Mouse (Mus musculus) CD8-positive naive resting alpha-beta T cell, adult 2 months (primary cell): ENCODE data around the gene Vcl.

Experiments used
- DNase-seq, 2 experiments: peaks; one replicate each; pipeline ENCODE4 v3.0.0; 2022; ENCODE audit warnings: low read depth in 2 of 2, low spot score in 2 of 2

Vcl gene

DNA sequence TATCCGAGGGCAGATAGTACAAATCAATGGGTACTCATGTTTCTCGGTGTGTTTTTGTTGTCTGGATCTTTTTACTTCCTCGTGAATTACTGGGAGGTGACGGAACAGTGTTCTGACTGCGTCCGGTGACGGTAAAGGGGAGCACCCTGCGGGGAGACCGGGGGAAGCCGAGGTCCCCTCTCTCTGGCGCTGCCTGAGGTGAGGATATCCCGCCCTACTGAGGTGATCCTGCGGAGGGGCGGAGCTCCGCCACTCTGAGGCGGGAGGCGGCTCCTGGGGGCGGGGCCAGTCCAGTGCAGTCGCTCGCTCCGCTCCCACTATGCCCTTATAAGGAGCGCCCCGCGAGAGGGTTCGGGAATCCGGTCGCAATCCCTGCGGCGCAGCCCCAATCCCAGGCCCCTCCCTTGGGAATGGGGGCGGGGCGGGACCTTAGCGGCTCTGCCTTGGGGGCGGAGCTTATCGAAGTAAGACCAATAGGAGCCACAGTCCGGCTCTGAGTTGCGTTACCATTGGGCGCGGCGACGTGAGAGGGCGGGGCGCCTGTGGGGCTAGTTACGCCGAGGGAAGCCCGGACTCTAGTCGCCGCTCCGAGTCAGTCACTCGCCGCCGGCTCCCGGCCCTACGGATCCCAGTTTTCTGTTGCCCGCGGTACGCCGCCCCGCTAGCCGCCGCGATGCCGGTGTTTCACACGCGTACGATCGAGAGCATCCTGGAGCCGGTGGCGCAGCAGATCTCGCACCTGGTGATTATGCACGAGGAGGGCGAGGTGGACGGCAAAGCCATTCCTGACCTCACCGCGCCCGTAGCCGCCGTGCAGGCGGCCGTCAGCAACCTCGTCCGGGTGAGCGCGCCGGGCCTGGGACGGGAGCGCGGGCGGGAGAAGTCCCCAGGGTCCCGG lies at the start of gene Vcl:
Vcl (plus strand) TSS at position 551 of the 898 bp plus-strand sequence.
- peak; percentile 80 to 90 for DNase-seq

DNA sequence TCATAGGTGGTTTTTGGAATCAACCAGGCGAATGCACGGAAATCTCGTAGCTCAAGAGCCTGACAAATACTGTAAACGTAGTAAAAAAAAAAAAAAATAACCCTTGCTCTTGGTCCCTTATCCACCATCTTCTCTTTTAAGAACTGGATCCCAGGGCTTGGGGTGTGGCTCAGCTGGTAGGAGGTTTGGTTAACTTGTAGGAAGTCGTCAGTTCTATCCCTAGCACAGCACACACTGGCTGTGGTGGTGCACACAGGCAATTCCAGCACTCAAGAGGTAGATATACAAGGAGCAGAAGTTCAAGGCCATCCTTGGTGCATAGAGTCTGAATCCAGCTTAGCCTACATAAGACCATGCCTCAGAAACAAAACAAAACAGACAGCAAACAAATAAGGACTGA lies 44.5 kb upstream of the Vcl start:
- DNase-seq, result no peak

DNA sequence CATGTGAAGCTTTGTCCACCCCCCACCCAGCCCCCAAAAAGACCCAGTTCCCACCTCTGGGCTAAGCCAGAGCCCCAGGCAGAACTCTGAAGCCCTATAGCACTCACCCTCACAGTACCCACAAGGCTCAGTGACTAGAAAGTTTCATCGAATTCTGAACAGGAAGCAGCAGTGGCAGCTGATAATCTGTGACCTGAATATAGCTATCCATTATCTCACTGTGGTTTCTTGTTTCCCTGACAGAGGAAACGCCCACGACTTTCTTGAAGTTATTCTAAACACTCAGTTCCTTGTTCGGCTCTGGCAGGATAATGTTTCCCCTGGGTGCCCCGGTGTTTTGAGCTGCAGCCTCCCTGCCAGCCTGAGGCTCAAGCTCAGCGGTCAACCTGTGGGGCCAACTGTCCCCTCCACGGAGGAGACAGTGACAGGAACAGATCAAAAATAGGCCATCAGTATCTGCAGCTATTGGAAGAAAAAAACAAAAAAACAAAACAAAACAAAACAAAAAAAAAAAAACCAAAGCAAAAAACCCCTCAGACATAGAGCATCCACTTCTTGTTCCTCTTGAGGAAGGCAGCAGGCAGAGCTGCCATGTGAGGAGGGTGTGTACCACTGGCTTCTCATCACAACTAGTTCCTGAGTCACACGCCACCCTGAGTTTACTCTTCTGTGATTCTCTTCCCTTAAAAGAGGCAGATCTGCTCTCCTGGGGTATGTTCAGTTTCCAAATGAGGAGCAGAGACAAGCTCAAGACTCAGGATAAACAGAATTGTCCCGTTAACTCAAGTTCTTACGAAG lies 43.9 kb upstream of the Vcl start:
- peak; percentile 28 to 49 for DNase-seq

DNA sequence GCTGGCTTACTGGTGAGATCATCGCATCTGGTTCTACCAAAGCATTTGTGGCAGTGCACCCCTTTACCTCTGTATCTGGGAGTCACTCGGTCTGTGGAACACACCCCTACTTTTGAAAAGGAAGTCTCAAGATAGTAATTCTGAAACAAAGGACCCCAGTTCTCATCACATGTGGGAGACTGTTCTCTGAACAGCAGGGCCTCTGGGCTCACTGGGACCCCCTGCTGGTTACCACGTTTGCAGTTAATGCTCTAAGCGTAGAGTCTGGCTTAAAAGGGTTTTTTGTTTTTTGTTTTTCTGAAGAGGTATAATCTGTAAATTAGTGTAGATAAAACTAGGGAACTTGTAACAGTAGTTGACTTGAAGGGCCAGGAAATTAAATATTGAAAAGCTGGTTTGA lies 42.9 kb upstream of the Vcl start:
- peak; percentile 55 to 78 for DNase-seq

DNA sequence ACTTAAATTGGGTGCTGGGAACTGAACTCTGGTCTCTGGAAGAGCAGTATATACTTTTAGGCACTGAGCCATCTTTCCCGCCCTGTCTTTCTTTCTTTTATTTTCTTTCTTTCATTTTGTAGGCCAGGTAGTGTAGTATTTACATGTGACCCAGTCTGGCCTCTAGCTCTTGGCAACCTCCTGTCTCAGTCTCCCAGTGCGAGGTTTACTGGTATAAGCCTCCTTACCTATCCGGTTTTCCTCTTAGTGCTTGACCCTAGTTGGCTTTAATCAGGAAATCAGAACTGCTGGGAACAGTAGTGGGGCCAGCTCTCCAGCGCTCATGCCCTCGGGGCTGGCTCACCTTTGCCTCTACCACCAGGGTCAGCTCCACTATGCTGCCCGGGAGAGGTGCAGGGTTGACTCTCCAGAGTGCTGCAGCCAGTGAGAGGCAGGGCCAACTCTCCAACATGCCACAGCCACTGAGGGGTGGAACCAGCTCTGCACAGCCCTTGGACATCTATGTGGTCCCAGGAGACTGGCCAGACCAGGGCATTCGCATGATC lies 41.6 kb upstream of the Vcl start:
- DNase-seq, result no peak

DNA sequence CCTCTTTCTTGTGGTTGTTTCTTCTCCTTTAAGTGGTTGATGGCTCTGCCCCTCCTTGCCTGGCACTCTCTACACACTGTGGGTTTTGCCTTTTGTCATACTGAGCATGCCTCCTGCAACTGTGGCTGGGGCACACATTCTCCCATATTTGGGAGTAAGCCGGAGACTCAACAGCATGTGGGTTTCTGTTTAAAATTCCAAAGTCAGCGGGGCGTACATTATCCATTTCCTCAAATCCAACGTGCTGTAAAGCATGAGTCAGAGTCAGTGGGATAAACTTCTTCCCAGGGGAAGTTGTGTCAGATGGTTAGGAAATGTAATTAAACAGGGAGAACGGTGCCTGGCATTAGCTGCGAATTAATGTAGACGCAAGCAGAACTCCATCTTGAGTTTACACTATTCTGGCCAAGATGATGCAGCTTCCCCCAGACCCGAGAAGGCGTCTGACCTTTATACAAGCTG lies 37.2 kb upstream of the Vcl start:
- no peak for DNase-seq

DNA sequence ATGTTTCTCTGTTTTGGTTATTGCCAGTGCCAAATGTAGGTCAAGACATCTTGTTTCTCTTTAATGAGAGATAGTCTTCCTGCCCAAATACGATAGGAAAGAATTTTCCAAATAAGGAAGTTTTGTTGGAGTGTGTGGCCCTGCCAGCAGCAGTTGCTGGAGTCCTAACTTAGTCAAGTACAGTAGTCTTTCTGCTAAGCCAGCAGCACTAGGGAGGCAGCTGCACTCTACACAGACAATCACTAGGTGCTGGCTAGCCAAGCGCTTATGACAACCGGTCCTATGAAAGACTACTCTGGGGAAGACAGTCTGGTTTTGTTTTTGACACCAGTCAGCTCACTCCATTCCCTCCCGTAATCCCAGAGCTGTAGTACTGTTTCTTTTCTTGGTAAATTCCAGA lies 35.4 kb upstream of the Vcl start:
- DNase-seq, result no peak

DNA sequence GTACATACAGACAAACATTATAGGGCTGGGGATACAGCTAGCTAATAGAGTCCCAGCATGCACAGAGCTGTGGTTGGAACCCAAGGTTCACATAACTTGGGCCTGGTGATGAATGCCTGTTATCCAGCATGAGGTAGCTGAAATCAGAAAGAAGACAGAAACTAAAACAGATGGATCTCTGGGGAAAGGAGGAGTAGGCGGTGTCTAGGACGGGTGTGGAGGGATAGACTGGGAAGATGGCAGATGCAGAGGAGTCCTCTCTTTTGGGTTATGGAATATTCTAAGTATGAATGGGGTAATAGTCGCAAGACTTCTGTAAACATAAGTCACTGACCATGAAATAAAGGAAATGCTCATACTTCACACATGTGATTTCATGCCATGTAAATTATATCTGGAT lies 27.9 kb upstream of the Vcl start:
- DNase-seq, result no peak

DNA sequence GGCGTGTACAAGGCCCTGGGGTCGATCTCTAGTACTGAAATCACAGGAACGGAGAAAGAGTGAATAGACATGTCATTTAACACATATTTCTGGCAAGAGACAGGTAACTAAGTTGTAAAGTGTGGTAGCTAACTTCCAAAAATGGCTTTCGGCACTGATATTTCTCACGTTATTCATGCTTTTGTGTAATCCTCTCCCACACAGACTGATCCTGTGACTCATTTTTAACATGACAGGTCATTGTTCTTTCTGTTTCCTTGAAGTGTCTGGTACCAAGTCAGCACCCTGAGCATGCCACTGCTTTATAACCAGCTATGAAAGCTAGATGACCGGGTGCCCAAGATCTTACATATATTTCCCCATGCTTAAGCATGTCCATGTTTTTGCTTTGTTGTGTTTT lies 26.1 kb upstream of the Vcl start:
- no peak for DNase-seq

DNA sequence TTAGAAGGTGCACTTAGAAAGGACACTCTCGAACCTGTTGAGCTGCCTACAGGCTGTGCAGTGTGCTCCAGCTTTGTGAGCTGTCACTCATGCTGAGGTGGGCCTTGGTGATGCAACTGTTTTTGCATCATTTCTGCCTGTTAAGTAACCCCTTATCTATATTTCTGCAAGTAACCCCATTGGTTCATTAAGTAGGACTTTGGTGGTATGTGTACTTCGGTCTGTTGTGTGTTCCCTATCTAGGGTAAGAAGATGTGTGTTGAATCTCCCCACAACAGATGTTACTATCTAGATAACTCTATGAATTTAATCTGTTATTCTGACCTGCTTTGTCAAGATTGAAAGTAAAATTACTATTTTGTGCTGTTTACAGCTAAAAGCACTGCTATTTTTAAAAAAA lies 17.4 kb upstream of the Vcl start:
- DNase-seq, result no peak

DNA sequence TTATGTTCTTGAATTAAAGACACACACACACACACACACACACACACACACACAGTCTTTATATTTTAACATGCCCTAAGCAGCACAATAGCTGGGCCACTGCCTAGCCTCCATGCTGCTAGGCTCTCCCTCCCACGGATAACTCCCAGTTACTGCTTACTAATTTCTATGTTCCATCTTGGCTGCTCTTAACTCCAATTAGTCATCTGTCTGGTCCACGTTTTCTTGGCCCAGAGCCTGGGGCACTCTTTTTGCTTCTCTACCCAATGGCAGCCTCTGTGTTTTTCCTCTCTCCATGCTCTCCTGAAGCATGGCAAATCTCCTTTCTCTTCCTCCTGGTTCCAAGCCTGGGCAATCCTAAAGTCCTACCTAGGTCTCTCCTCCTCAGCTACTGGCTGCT lies 14.8 kb upstream of the Vcl start:
- DNase-seq, result no peak

DNA sequence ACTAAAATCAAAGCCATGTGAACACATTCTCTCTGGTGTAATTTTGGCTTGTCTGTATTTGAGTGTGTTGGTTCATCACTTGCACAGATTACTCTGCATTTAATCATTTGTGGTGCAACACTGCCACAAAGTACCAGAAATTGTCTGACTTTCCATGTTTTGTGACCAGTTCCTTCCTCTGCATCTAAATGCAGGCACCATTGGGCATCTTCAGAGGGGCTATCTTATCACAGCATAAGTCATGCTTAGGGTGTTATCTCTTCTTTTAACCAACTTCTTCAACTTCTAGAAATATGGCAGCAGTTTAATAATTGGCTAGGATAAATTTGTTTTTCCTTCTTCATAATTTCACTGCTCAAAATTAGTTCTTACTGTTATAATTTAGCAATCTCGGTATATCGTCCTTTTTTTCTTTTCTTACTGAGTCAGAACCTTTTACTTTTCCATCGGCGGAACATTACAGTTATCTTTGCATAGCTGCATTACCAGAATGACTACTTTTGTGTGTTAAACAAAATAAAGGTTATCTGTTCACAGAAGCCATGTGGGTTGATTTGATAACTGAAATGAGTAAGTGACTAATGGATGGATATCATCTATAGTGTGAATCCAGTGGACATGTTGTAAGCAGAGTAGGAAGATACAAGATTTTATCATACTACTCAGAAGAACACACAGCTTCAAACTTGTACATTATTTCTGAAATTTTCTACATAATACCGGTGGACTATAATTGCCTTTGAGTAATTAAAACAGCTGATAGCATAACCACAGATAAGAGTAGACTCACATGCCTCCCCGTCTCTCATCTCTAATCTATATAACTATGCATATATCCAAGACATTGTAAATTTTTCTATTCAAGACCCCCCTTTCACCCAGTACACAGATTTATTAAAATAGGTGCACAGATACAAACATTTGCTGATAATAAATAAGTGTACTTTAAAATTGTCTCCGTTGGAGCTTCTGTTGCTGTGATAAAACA lies 12.3 kb upstream of the Vcl start:
- DNase-seq, result no peak

DNA sequence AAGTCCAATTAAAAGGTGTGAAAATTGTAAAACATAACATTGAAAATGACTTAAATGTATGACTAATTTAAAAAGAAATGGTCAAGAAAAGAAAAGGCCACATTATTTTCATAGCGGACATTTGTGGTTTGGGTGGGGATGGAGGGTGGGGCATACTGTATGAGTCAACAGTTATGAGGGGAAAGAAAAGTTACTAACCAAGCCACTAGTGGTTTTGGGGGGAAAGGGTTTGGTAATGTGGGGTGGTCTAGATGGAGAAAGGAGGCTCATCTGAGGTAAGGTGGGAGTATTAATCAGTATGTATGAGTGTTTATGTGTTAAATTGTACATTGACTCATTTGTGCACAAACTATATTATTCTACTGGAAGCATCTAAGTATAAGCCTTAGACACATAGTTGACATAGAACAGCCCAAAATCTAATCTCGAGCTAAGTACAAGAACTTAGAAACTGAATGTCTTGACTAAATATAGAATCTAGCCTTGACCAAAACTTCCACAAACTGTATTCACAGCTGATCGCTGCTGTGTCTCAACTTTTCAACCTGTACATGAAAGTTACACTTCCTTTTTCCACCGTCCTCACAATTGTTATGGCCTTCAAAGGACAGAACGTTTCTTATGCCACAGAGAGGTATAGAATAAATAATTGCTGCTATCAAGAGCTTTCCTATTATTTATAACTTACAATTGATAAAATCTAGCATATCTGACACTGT lies 5.0 kb upstream of the Vcl start:
- no peak for DNase-seq

DNA sequence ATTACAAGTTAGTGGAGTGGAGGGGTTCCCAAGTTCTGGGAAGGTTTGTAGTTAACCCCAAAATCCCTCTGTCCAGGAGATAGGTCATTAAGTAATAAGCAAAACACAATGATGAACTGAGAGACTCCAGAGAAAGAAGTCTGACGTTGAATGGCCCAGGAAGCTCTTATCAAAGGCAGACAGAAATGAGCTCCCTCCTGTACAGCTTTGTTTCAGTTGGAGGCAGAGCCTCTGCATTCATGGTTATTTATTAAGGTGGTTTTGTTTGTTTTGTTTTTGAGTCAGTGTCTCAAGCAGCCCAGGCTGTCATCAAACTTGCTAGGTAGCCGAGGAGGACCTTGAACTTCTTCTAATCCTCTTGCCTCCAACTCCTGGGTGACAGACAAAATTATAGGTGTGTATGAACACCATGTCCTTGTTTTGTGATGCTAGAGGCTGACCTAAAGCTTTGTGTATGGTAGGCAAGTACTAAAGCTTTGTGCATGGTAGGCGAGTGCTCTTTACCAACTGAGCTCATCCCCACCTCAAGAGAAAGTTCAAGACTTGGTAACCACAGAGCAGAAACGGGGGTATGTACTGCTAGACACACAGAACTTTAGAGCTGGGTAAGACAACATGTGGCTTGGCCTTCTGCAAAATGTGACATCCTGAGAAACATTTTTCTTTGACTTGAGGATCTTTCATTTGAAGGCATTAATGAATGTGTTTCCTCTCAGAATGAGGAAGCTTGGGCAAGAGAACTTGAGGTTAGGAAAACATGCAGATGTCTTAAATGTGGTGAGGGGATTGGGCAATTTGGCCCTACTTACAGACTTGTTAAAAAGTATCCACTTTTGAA lies 1.5 kb upstream of the Vcl start:
- no peak for DNase-seq

DNA sequence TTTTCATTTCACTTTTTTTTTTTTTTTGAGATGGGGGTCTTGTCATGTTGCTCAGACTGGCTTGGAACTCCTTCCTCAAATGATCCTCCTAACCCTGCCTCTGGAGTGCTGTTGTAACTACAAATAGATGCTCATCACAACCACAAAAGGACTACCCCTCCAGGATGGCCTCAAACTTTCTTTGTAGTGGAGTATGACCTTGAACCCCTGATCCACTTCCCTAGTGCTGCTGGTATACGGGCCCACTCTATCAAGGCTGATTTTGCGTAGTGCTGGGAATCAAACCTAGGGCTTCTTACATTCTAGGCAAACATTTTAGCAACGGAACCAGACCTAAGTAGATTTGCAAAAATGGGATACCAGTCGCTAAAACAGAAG lies 901 bp upstream of the Vcl start:
- peak in 1 of 2 experiments; percentile 1 for DNase-seq

DNA sequence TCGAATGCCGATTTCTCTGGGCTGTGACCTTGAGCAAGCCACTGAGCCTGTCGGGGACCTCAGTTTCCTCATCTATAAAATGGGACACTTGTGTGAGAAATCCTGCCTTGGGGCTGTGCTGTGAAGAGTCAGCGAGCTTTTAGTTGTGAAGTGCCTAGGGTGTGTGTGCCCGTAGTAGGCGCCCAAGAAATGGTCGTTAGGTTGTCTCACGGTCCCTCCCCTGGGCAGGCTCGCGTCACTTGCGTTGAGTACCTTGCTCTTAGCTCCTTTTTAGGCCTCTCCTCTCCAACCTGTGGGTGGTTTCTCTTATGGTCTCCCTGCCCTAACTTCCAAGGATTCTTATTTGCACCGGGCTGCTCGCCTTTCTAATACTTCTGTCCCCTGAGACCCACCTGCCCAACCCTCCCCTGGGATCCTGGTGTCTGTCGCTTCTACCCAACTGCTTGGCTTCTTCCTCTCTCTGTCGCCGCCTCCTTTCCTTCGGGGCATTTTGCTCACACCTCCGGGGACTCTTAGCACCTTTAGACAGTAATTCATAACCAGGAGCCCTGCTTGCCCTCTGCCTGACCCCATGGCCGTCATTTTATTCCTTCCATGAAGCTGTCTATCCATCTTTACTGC lies 726 bp downstream of the Vcl start:
- DNase-seq, result peak; percentile 15 to 38

DNA sequence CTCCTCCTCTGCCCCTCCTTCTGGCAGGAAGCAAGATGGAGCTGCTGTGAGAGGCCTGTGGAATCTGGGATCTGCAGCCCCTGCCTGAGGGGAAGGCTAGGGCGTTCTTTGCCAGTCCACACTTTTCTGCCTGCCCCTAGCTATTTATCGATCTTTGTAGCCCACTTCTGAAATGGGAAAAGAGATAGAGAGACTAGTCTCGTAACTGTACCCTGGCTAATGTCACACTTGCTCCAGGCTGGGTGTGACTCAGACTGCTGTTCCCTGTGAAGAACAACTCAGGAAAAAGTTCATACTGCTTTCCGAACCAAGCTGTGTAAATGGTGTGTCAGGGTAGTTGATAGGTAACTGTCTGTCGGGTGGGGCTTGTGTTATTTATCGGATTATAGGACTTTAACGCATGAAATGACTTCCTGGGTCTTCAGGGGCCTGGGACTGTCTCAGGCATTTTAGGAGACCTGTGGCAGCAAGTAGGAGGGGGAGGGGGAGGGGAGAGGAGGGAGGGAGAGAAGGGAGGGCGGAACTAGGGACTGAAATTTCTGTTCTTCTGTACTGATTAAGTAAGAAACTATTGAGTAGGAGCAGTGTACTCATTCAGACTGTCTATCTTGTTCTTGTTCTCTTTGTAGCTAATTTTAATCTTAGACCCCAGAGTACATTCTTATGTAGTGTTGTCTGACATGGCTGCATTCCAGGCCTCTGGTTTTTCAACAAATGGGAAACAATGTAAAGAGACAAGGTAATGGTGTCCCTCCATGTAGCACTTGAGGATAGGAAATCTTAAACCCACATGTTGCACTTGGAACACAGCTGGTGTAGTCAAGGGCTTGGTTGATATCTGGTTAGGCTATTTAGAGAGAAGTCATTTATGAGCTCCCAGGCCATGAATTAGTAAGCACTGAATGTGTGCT lies 1.5 kb downstream of the Vcl start:
- no peak for DNase-seq

DNA sequence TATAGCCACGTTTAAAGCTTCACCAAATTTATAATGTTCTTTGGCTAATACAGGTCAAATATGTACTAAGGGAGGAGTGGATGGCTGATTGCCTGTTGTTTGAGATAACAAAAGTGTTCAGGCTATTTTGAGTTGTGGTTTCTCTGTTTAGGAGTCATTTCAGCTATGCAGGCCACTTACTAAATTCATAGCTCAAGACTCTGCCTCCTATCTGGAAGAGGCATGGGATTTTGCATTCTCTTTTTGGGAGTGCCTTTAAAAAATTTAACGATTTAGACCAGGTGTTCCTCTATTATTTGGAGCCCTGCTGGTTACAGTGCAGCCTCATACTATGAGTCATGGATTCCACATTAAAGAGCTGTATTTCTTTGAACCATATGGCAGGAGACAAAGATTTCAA lies 9.2 kb downstream of the Vcl start:
- DNase-seq, result no peak
